Mouse (Mus musculus): ENCODE results near the gene Tmem177.

The Tmem177 gene

DNA sequence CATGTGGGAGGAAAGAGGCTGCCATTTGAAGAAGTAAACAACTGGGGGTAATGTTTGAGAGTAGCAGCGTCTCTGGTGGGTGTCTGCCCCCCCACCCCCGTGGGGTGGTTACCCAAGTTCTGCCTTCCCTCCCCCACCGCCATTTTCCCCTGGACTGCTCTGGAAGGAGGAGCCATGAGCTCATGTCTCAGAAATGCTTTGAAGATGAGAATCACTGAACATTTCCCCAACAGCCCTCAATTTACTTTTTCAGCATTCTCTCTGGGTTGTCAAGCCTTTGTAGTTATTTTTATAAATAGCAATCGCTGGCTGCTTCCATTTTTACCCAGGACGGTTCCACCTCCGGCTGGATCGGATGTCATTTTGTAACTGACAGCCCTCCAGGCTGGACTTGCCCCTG lies 26.7 kb downstream of the Tmem177 start:
- no peak for DNase-seq

DNA sequence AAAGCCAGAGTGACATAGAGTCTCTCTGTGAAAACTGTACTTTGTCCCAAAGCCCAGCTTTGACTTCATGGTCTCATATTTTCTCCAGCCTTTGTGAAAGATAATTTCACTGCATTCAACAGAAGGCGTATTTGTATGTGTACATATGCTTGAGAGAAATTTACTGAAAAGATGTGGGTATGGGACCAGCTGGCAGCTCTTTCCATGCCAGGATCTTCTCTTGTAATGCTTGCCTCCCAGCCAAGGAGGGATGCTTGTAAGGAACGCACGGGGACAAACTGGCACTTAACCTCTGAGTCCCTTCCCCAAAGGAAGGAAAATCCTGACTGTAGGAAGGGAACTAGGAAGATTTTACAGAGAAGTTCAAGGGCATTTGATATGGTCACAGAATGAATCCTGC lies 28.7 kb downstream of the Tmem177 start:
- no peak for DNase-seq

DNA sequence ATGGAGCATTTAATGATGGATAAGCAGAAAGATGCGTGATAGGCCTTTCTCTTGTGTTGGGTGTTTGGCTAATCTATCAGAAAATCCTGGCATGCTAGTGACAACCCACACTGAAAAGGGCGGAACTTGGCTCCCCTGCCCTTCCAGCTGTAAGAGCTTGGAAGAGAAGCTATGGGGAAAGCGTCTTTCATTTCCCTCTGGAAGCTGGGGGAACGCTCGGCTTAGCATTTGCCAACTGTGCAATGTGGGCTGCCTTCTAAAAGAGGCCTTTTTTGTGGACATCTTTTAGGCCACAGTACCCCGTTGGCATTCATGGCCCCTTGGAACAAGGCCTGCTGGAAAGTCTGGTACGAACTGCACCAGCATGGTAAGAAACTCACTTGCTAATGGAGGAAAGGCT lies 34.1 kb downstream of the Tmem177 start:
- DNase-seq: peak; percentile 15 to 28

DNA sequence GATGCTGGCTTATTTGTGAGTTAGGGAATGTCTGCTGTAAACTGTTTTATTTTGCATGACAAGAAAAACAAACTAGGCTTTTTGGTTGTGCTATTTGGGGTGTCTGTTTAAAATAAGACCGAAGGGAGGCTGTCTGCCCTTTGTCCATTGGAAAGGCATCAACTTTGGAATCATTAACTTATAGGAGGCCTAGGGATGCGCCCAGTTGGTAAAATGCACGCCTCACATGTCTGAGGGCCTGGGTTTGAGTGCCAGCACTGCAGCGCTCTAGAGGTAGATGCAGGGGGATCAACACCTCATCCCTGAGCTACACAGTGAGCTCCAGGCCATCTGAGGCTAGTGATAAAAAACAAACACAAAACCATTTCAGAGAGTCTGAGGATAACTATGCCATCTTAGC lies 35.5 kb downstream of the Tmem177 start:
- no peak for DNase-seq

DNA sequence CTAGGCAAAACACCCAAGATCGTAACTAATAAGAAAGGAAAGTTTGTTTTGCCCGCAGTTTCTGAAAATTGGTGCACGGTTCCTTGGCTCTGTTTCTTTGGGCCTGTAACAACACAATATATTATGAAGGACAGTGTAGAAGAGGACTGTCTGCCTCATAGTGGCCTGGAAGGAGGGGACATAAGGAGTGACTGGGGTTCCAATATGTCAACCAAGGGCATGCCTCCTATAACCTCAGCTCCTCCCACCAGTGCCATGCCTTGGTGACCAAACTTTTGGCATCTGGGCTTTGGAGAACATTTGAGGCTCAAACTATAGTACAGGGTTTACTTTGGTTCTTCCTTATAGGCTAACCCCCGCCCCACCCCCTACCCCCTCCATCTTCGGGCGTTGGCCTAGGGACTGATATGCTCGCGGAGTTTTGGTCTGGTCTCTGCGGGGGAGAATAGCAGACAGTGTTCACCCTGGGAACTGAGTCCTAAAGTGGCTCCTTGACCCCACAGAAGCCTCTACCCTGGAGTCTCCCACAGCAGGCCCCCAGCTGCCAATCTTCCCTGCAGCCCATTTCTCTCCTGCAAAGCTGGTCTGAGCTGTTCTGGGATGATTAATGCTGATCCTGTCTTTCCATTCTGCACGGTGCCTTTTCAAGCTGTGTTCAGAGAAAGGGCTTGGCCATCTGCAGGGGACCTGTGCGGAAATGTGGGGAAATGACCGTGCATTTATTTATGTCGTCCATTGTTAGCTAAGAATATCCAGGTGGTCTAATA lies 44.4 kb downstream of the Tmem177 start:
- DNase-seq: no peak

DNA sequence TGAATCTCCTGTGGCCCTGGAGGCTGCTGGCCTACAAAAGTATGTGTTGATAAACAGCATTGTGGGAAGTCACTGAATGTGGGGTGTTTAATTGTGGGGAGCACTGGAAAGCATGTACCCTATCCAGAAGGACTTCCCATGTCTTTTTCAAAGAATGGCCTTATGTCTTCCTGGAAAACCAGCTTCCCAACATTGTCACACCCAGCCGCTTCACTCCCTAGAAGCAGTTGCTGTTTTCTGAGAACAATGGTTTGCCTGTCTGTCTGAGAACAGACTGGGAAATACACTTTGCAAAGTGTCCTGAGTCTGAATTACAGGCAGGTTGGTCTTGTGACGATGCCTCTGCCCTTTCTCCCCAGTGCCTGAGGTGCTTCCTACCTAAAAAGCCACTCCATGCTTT lies 45.7 kb downstream of the Tmem177 start:
- no peak for DNase-seq

DNA sequence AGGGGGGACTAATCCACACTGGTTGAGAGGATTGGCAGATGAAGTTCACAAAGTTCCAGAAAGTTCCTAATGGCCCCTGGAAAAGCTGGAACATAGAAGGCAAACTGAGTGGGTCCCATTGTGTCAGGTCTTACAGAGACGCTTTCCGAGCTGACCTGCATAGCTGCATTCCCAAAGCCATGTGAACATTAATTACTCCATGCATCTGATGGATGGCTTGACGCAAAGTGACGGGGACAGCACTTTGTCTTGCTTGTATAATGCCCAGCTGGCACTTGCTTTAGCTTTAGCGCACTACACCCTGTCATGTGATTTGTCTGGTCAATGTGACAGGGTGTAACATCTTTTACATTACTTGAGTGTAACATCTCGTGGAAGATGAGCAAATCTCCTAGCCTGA lies 47.7 kb downstream of the Tmem177 start:
- DNase-seq: no peak

DNA sequence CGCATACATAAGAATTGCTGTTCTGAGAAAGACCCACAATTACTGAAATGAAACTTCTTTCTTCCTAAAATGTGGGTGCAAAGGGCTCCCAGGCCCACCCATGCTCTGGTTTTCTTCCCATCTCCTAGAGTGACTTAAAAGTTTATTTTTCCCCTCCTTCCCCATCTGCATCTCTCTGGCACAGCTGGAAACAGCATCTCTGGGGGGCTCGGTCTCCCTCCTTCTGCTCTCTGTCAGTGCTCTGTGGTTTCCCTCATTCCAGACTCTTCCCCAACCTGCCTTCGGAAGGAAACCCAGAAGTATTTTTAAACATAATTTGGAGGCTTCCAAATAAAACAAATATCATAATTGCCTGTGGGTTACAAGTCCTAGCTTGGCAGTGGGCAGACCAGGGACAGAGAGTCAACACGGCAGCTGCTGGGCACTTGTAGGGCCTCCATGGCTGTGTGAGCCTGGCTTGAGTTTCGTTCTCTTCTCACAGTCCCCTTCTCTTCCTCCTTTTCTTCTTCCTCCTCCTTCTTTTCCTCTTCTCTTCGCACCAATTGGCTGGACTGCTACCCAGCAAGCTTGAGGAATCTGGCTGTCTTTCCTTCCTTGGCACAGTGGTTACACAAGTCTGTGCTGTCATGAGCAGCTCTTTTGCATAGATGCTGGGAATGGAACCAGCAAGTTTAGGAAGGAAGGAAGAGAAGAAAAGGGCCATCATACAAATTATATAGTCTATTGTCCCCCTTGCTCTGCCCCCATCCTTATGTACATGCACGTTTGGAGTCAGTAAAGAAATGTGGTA lies 49.3 kb downstream of the Tmem177 start:
- no peak for DNase-seq

DNA sequence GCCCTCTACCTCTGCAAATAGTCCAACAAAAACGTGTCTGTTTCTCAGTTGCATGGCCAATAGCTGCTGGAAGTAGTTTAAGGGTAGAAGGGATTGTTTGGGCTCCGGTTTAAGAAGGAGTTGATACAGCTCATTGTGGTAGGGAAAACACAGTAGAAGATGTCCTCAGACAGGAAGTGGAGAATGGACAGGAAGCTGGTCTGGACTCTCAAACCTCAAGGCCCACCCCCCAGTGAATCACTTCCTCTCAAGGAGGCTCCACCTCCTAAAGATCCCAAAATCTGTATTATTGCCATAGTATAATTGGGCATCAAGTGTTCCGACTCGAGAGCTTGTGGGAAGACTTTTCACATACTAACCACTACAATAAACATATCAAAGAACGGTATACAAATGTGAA lies 53.4 kb downstream of the Tmem177 start:
- no peak for DNase-seq
